Comparison of ENCODE assay signal across 9 mouse cellular contexts in genomic region chr4:141385275-141385674, GRCm38 (mm10). TPM values are rescaled to one million over a fixed set of nuclear protein-coding genes. Genes with fewer than 3 reads are reported as not detected.
DNase-seq lines count a peak whose midpoint lies in the region; ATAC-seq and TF ChIP-seq lines count a peak whose summit lies in the region.
"Had no signal": no experiment of that assay in that cellular context is flagged by ENCODE, and none has a peak within 500 bp of the region (broad histone marks: within the 10 kb centered on the region; RNA-seq: fewer than 3 reads in every experiment).

No protein-coding gene starts in this region.

- ATAC-seq in forebrain, embryonic 12.5 days (ENCODE audit: low FRiP score) = 0 out of 2 replicates have a peak, but pooled peaks have one; percentile 36
- no peak for ATAC-seq in forebrain, embryonic 16.5 days
- ATAC-seq in forebrain, embryonic 14.5 days = no peak; the same call in 1 of the 2 replicates

- H3K36me3 ChIP-seq in forebrain, embryonic 12.5 days (replicated peaks) = no peaks in the 10 kb centered on the region
- no peaks in the 10 kb centered on the region for H3K36me3 ChIP-seq in forebrain, embryonic 16.5 days (ENCODE audit: control insufficient read depth, insufficient read depth)
- no peaks in the 10 kb centered on the region for H3K36me3 ChIP-seq in forebrain, embryonic 14.5 days (ENCODE audit: control insufficient read depth, insufficient read depth, low read length)
- H3K36me3 ChIP-seq: lung, embryonic 15.5 days had no signal

- peaks cover 57% of the 10 kb centered on the region for H3K27me3 ChIP-seq in forebrain, embryonic 12.5 days
- H3K27me3 ChIP-seq in forebrain, embryonic 16.5 days (replicated peaks; ENCODE audit: control insufficient read depth, insufficient read depth, low read length) = peaks cover 19% of the 10 kb centered on the region
- peaks cover 28% of the 10 kb centered on the region for H3K27me3 ChIP-seq in forebrain, embryonic 14.5 days (replicated peaks; ENCODE audit: control insufficient read depth, insufficient read depth, low read length)

- peak; percentile 95 for TF ChIP-seq CTCF in brain, embryonic 14.5 days (IDR thresholded peaks at IDR 0.05; ENCODE audit: borderline replicate concordance, extremely low read depth, insufficient read depth, insufficient read length)

- no peak overlapping the region for H3K27ac ChIP-seq in forebrain, embryonic 12.5 days
- no peak overlapping the region for H3K27ac ChIP-seq in forebrain, embryonic 16.5 days (ENCODE audit: low read length)
- no peak overlapping the region for H3K27ac ChIP-seq in forebrain, embryonic 14.5 days (ENCODE audit: low read depth, low read length)
- H3K27ac ChIP-seq: lung, embryonic 15.5 days had no signal

- no peak overlapping the region for H3K4me3 ChIP-seq in forebrain, embryonic 12.5 days (replicated peaks)
- no peak overlapping the region for H3K4me3 ChIP-seq in forebrain, embryonic 16.5 days (replicated peaks; ENCODE audit: low read length)
- H3K4me3 ChIP-seq in forebrain, embryonic 14.5 days (ENCODE audit: low read depth, low read length) = no peak overlapping the region
- H3K4me3 ChIP-seq: lung, embryonic 15.5 days had no signal

- TF ChIP-seq POLR2A in brain, embryonic 14.5 days (IDR thresholded peaks at IDR 0.05; ENCODE audit: borderline replicate concordance, extremely low read depth, insufficient read depth, insufficient read length, poor library complexity, severe bottlenecking) = no peak

- H3K4me1 ChIP-seq in forebrain, embryonic 12.5 days = peaks cover 13% of the 10 kb centered on the region
- peaks cover 7% of the 10 kb centered on the region for H3K4me1 ChIP-seq in forebrain, embryonic 16.5 days (replicated peaks; ENCODE audit: control insufficient read depth, insufficient read depth, low read length)
- H3K4me1 ChIP-seq in forebrain, embryonic 14.5 days (ENCODE audit: control insufficient read depth, insufficient read depth, low read length) = 0 out of 2 replicates have a peak, but pooled peaks cover 3% of the 10 kb centered on the region

- DNase-seq in A20 (ENCODE audit: low read depth, low spot score) = peak; percentile 75
- DNase-seq in brain, embryonic 14.5 days (ENCODE audit: low read depth) = peak; percentile 78
- peak; percentile 77 for DNase-seq in forebrain, embryonic 14.5 days (ENCODE audit: low spot score)
- DNase-seq in kidney, postnatal 25 days = peak; percentile 70 to 74
- peak; percentile 75 for DNase-seq in naive thymus-derived CD4-positive, alpha-beta T cell, adult 2 months (ENCODE audit: low read depth)
- peak; percentile 53 for DNase-seq in thymus, postnatal 4 days

- 2% methylated on average over 7 of the region's 7 CpGs for WGBS in forebrain, embryonic 12.5 days
- WGBS in forebrain, embryonic 16.5 days = 0% methylated on average over 7 of the region's 7 CpGs
- WGBS in forebrain, embryonic 14.5 days = under 1% methylated on average over 7 of the region's 7 CpGs

- no peak overlapping the region for H3K4me2 ChIP-seq in forebrain, embryonic 12.5 days
- no peak overlapping the region for H3K4me2 ChIP-seq in forebrain, embryonic 16.5 days (ENCODE audit: low read length)
- no peak overlapping the region for H3K4me2 ChIP-seq in forebrain, embryonic 14.5 days (ENCODE audit: low read length)
- H3K4me2 ChIP-seq: lung, embryonic 15.5 days had no signal

- H3K9ac ChIP-seq in forebrain, embryonic 12.5 days = no peak overlapping the region
- H3K9ac ChIP-seq in forebrain, embryonic 16.5 days (replicated peaks; ENCODE audit: low read depth, low read length) = no peak overlapping the region
- H3K9ac ChIP-seq in forebrain, embryonic 14.5 days (ENCODE audit: low read length) = no peak overlapping the region
- H3K9ac ChIP-seq: lung, embryonic 15.5 days had no signal

- H3K9me3 ChIP-seq in forebrain, embryonic 12.5 days = no peaks in the 10 kb centered on the region
- H3K9me3 ChIP-seq in forebrain, embryonic 16.5 days (ENCODE audit: control insufficient read depth, low read length) = no peaks in the 10 kb centered on the region
- no peaks in the 10 kb centered on the region for H3K9me3 ChIP-seq in forebrain, embryonic 14.5 days (replicated peaks; ENCODE audit: control insufficient read depth, low read length)
- H3K9me3 ChIP-seq: lung, embryonic 15.5 days had no signal

RNA-seq across cellular contexts. Expression of gene Clcnka, which starts 13.2 kb away (rescaled TPM):
- polyA plus RNA-seq in forebrain, embryonic 12.5 days (2016; fragmentation: Nextera tagmentation; extraction: Ambion mirVana) = not detected in 2 replicates
- polyA plus RNA-seq in forebrain, embryonic 16.5 days (2015; fragmentation: Nextera tagmentation; extraction: Ambion mirVana) = not detected in 2 replicates
- 0.11 and 0.19 TPM in 2 replicates for polyA plus RNA-seq in brain, embryonic 14.5 days (2012; rRNA removed)
- polyA plus RNA-seq in forebrain, embryonic 14.5 days (2014; fragmentation: Nextera tagmentation; extraction: Ambion mirVana) = not detected in 2 replicates

RNA-seq across cellular contexts. Expression of gene Fam131c, which starts 17.3 kb away (rescaled TPM):
- polyA plus RNA-seq in forebrain, embryonic 12.5 days (2016; fragmentation: Nextera tagmentation; extraction: Ambion mirVana) = 1.00 and 1.1 TPM in 2 replicates
- 11.6 and 19.8 TPM in 2 replicates for polyA plus RNA-seq in forebrain, embryonic 16.5 days (2015; fragmentation: Nextera tagmentation; extraction: Ambion mirVana)
- 21.3 and 29.0 TPM in 2 replicates for polyA plus RNA-seq in brain, embryonic 14.5 days (2012; rRNA removed)
- 10.2 and 15.8 TPM in 2 replicates for polyA plus RNA-seq in forebrain, embryonic 14.5 days (2014; fragmentation: Nextera tagmentation; extraction: Ambion mirVana)

RNA-seq across cellular contexts. Expression of gene Clcnkb, which starts 30.5 kb away (rescaled TPM):
- polyA plus RNA-seq in forebrain, embryonic 12.5 days (2016; fragmentation: Nextera tagmentation; extraction: Ambion mirVana) = not detected in 2 replicates
- polyA plus RNA-seq in forebrain, embryonic 16.5 days (2015; fragmentation: Nextera tagmentation; extraction: Ambion mirVana) = 0.10 TPM in 1 of 2 replicates, not detected in the other
- polyA plus RNA-seq in brain, embryonic 14.5 days (2012; rRNA removed) = 0.03 TPM in 1 of 2 replicates, not detected in the other
- polyA plus RNA-seq in forebrain, embryonic 14.5 days (2014; fragmentation: Nextera tagmentation; extraction: Ambion mirVana) = not detected in 2 replicates
- polyA plus RNA-seq: lung, embryonic 15.5 days had no signal

RNA-seq across cellular contexts. Expression of gene Hspb7, which starts 35.3 kb away (rescaled TPM):
- polyA plus RNA-seq in forebrain, embryonic 12.5 days (2016; fragmentation: Nextera tagmentation; extraction: Ambion mirVana) = not detected in 2 replicates
- not detected in 2 replicates for polyA plus RNA-seq in forebrain, embryonic 16.5 days (2015; fragmentation: Nextera tagmentation; extraction: Ambion mirVana)
- polyA plus RNA-seq in brain, embryonic 14.5 days (2012; rRNA removed) = 0.10 TPM in 1 of 2 replicates, not detected in the other
- not detected in 2 replicates for polyA plus RNA-seq in forebrain, embryonic 14.5 days (2014; fragmentation: Nextera tagmentation; extraction: Ambion mirVana)

RNA-seq across cellular contexts. Expression of gene Srarp, which starts 50.6 kb away (rescaled TPM):
- polyA plus RNA-seq in forebrain, embryonic 12.5 days (2016; fragmentation: Nextera tagmentation; extraction: Ambion mirVana) = not detected in 2 replicates
- not detected in 2 replicates for polyA plus RNA-seq in forebrain, embryonic 16.5 days (2015; fragmentation: Nextera tagmentation; extraction: Ambion mirVana)
- polyA plus RNA-seq in brain, embryonic 14.5 days (2012; rRNA removed) = 0.69 and 0.93 TPM in 2 replicates
- polyA plus RNA-seq in forebrain, embryonic 14.5 days (2014; fragmentation: Nextera tagmentation; extraction: Ambion mirVana) = 0.33 TPM in 1 of 2 replicates, not detected in the other
- polyA plus RNA-seq: lung, embryonic 15.5 days had no signal
